Mouse (Mus musculus) bone marrow, adult 2 months (tissue): ENCODE data around the gene Rpl18. TPM values are rescaled to one million over a fixed set of nuclear protein-coding genes. Genes with fewer than 3 reads are reported as not detected.

Source experiments
- H3K27ac ChIP-seq: fragments of 200-500 bp; 2 replicates; pipeline ENCODE4 v1.5.1; 2012; ENCODE audit warnings: low read depth, mild to moderate bottlenecking, control low read depth, inconsistent platforms, low read length; ENCODE audit not compliant: control insufficient read depth, poor library complexity, insufficient read depth
- H3K4me1 ChIP-seq: fragments of 200-500 bp; 2 replicates; pipeline ENCODE4 v1.6.1; 2011; ENCODE audit warnings: low read length; ENCODE audit not compliant: control insufficient read depth, insufficient read depth
- H3K4me3 ChIP-seq: fragments of 200-500 bp; replicated peaks from 2 replicates; pipeline ENCODE3; 2011; ENCODE audit warnings: mild to moderate bottlenecking, low read depth, low read length, control low read depth; ENCODE audit not compliant: control insufficient read depth
- CTCF ChIP-seq: fragments of 200-500 bp; IDR thresholded peaks from 2 replicates; pipeline ENCODE4 v1.5.1; 2011; ENCODE audit warnings: low read length, control low read depth; ENCODE audit not compliant: control insufficient read depth, insufficient read depth
- POLR2A ChIP-seq: fragments of 200-500 bp; IDR thresholded peaks from 2 replicates; pipeline ENCODE4 v1.6.1; 2011; ENCODE audit warnings: low read depth, mild to moderate bottlenecking, control low read depth, low read length, borderline replicate concordance; ENCODE audit not compliant: control insufficient read depth
- WGBS: fragments of 180-500 bp; shearing (Covaris S2); methylation state at CpG from one replicate; pipeline ENCODE4 v1.1.7; 2018; 5-methylcytosine and 5-hydroxymethylcytosine counted together
- polyA plus RNA-seq: library from polyadenylated mRNA; stranded (reverse); fragments of >200 nt; gene quantifications from 2 replicates; pipeline ENCODE4 v1.2.4, GENCODE M21; 2011; ENCODE audit warnings: low replicate concordance; ENCODE audit not compliant: missing spikeins, insufficient read depth, insufficient read length

Rpl18 gene
- polyA plus RNA-seq, 1 experiment = 916 TPM

- H3K27ac ChIP-seq = peak overlapping the region; percentile 31
- H3K4me3 ChIP-seq = no peak overlapping the region
- WGBS = 30% methylated on average over 8 of the region's 8 CpGs
- TF ChIP-seq CTCF (no peak), POLR2A (no peak)
- peaks cover 4% of the 10 kb centered on the region; the same call in 1 of the 2 replicates for H3K4me1 ChIP-seq
These were observed 34.1 kb upstream of the Rpl18 start for GRCm38 (mm10) chr7:45681046-45681736.

GRCm38 (mm10) chr7:45682144-45683126 lies 32.8 kb upstream of the Rpl18 start:
- 0 out of 2 replicates have a peak overlapping the region, but pooled peaks have one; percentile 5 for H3K27ac ChIP-seq
- WGBS = 42% methylated on average over 14 of the region's 14 CpGs
- H3K4me1 ChIP-seq = peaks cover 4% of the 10 kb centered on the region; the same call in 1 of the 2 replicates
- TF ChIP-seq POLR2A (no peak), CTCF (peak; percentile 95)
- no peak overlapping the region for H3K4me3 ChIP-seq

GRCm38 (mm10) chr7:45683396-45684050 lies 31.7 kb upstream of the Rpl18 start, which contains the start of gene Ntn5:
Gene Ntn5, plus strand, starts transcription at chr7:45684022.
- WGBS = 83% methylated on average over 7 of the region's 7 CpGs
- Histone ChIP-seq H3K27ac (no peak within 1 kb of the TSS), H3K4me1 (peaks cover 4% of the 10 kb centered on the region; the same call in 1 of the 2 replicates)

GRCm38 (mm10) chr7:45685811-45686210 lies 29.4 kb upstream of the Rpl18 start:
- TF ChIP-seq CTCF (no peak), POLR2A (no peak)
- WGBS = 81% methylated on average over 10 of the region's 10 CpGs
- Histone ChIP-seq H3K4me1 (peaks cover 4% of the 10 kb centered on the region; the same call in 1 of the 2 replicates), H3K27ac (no peak overlapping the region), H3K4me3 (no peak overlapping the region)

More at GRCm38 (mm10) chr7:45683396-45684050, 31.7 kb upstream of the Rpl18 start, which contains the start of gene Ntn5:
- TF ChIP-seq CTCF = no peak
- no peak for TF ChIP-seq POLR2A
- no peak within 1 kb of the TSS for H3K4me3 ChIP-seq

- TF ChIP-seq POLR2A (no peak), CTCF (no peak)
- no peak overlapping the region for H3K4me3 ChIP-seq
- H3K4me1 ChIP-seq = no peaks in the 10 kb centered on the region; the same call in 1 of the 2 replicates
- no peak overlapping the region for H3K27ac ChIP-seq
- WGBS = 53% methylated on average over 3 of the region's 3 CpGs
These were observed 28.4 kb upstream of the Rpl18 start for GRCm38 (mm10) chr7:45686841-45687240.

GRCm38 (mm10) chr7:45689099-45689498 lies 26.2 kb upstream of the Rpl18 start:
- Histone ChIP-seq H3K4me3 (no peak overlapping the region), H3K4me1 (no peaks in the 10 kb centered on the region), H3K27ac (no peak overlapping the region)
- WGBS = 48% methylated on average over 6 of the region's 6 CpGs
- no peak for TF ChIP-seq POLR2A
- TF ChIP-seq CTCF = no peak

- 73% methylated on average over 11 of the region's 11 CpGs for WGBS
- Histone ChIP-seq H3K4me3 (no peak overlapping the region), H3K27ac (no peak overlapping the region), H3K4me1 (no peaks in the 10 kb centered on the region)
- TF ChIP-seq CTCF = no peak
- TF ChIP-seq POLR2A = no peak
These were observed 25.5 kb upstream of the Rpl18 start for GRCm38 (mm10) chr7:45689800-45690199.
